Mouse (Mus musculus) heart, embryonic 14.5 days (tissue): ENCODE data around the gene C87436. TPM values are rescaled to one million over a fixed set of nuclear protein-coding genes. Genes with fewer than 3 reads are reported as not detected.
A peak's percentile ranks its signal among the peaks of the same experiment; 100 is the strongest.

Experiments used
- ATAC-seq: fragments of 200-750 bp; cut with Nextera tagmentation; 2 replicates; pipeline ENCODE4 v1.8.0; 2017; ENCODE audit warnings: low read depth, moderate TSS enrichment; ENCODE audit not compliant: insufficient number of reproducible peaks, insufficient read depth, low FRiP score
- H3K27ac ChIP-seq, 2 experiments: fragments of 200-500 bp in 1 of 2; fragments of 300-500 bp in 1 of 2; sonication (generic) in 1 of 2; replicated peaks in 1 of 2; 2 replicates each; pipeline ENCODE4 v1.5.1; 2012 to 2014; ENCODE audit warnings: low read depth in 2 of 2, low read length in 2 of 2, control low read depth in 1 of 2, mild to moderate bottlenecking in 1 of 2, mixed read lengths in 1 of 2; ENCODE audit not compliant: control insufficient read depth in 1 of 2, insufficient read depth in 1 of 2
- H3K27me3 ChIP-seq: fragments of 300-500 bp; sonication (generic); 2 replicates; pipeline ENCODE4 v1.6.1; 2014; ENCODE audit warnings: mild to moderate bottlenecking, low read length, control low read depth; ENCODE audit not compliant: control insufficient read depth, insufficient read depth
- H3K36me3 ChIP-seq: fragments of 300-500 bp; sonication (generic); 2 replicates; pipeline ENCODE4 v1.6.1; 2014; ENCODE audit warnings: mild to moderate bottlenecking, control low read depth, low read length, mixed read lengths; ENCODE audit not compliant: control insufficient read depth, insufficient read depth
- H3K4me1 ChIP-seq, 2 experiments: fragments of 200-500 bp in 1 of 2; fragments of 300-500 bp in 1 of 2; sonication (generic) in 1 of 2; 2 replicates each; pipeline ENCODE4 v1.6.1; 2012 to 2014; ENCODE audit warnings: low read length in 2 of 2, control low read depth in 1 of 2, mixed read lengths in 1 of 2; ENCODE audit not compliant: control insufficient read depth in 2 of 2, insufficient read depth in 2 of 2
- H3K4me2 ChIP-seq: fragments of 300-500 bp; sonication (generic); 2 replicates; pipeline ENCODE4 v1.6.1; 2014; ENCODE audit warnings: mild to moderate bottlenecking, low read length
- H3K4me3 ChIP-seq, 2 experiments: fragments of 200-500 bp in 1 of 2; fragments of 300-500 bp in 1 of 2; sonication (generic) in 1 of 2; 2 replicates each; pipeline ENCODE4 v1.5.1; 2012 to 2014; ENCODE audit warnings: low read length in 2 of 2, mild to moderate bottlenecking in 2 of 2, control low read depth in 1 of 2, low read depth in 1 of 2, moderate library complexity in 1 of 2; ENCODE audit not compliant: control insufficient read depth in 1 of 2, insufficient read depth in 1 of 2
- H3K9ac ChIP-seq: fragments of 300-500 bp; sonication (generic); 2 replicates; pipeline ENCODE4 v1.6.1; 2014; ENCODE audit warnings: mild to moderate bottlenecking, low read length
- H3K9me3 ChIP-seq: fragments of 300-500 bp; sonication (generic); 2 replicates; pipeline ENCODE4 v1.6.1; 2016; ENCODE audit warnings: low read length, control low read depth; ENCODE audit not compliant: control insufficient read depth
- WGBS: fragments of 180-500 bp; shearing (Covaris S2); extraction: QIAGEN DNeasy Blood & Tissue Kit; methylation state at CpG from one replicate; pipeline ENCODE4 v1.1.7; 2014; 5-methylcytosine and 5-hydroxymethylcytosine counted together
- polyA plus RNA-seq: library from polyadenylated mRNA; unstranded; fragments of >200 nt; fragmentation: Nextera tagmentation; extraction: Ambion mirVana; gene quantifications from 2 replicates; pipeline ENCODE4 v1.2.1, GENCODE M21; 2014

The C87436 gene
- polyA plus RNA-seq, 1 experiment from 2014 or later = 20.0 TPM

- peaks cover 4% of the 10 kb centered on the region for H3K36me3 ChIP-seq
- peaks cover 28 to 47% of the 10 kb centered on the region in 2 experiments for H3K4me1 ChIP-seq
- H3K9me3 ChIP-seq = no peaks in the 10 kb centered on the region
- no peak overlapping the region for H3K4me3 ChIP-seq
- peak overlapping the region in 1 of 2 experiments; percentile 79; a peak in 2 of 4 replicates for H3K27ac ChIP-seq
- H3K27me3 ChIP-seq = no peaks in the 10 kb centered on the region
- no peak overlapping the region for H3K9ac ChIP-seq
- H3K4me2 ChIP-seq = no peak overlapping the region
- no peak for ATAC-seq
Measured at GRCm38 (mm10) chr6:86474646-86475181, 36.5 kb downstream of the C87436 start.

DNA sequence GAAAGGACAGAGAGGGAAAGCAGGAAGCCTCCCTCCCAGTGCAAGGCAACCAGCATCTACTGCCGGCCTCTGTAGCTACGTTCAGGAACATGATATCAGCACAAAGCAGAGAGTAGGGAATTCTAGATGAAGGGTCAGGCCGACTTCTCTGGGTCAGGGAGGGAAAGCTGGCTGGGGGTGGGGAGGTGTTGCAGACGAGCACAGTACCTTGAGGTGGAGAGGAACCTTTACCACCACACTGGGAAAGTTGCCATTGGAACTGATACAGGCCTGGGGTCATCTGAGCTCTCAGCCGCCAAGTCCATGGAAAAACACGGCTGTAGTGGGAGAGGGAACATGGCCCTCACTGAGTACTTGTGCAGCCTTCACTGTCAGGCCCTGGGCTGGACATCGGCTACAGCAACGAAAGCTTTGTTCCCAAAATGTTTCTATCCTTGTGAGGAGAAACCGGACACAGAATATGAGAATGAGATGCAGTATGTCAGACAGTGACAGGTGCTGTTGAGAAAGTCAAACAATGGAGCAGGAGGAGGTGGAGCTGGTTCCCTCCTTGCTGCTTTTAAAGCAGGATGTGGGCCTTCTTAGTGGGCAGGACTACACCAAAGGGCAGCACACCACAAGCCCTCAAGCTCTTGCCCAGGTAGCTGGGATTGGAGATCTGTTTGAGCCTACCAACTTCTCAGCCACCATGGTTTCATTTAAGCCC is 37.4 kb downstream of the C87436 start:
- no peaks in the 10 kb centered on the region for H3K27me3 ChIP-seq
- no peak overlapping the region for H3K4me3 ChIP-seq
- 38% methylated on average over 9 of the region's 9 CpGs for WGBS
- H3K9me3 ChIP-seq = no peaks in the 10 kb centered on the region
- no peak overlapping the region for H3K4me2 ChIP-seq
- no peak for ATAC-seq
- H3K36me3 ChIP-seq = no peaks in the 10 kb centered on the region
- H3K9ac ChIP-seq = no peak overlapping the region; the same call in 1 of the 2 replicates
- peaks cover 33 to 56% of the 10 kb centered on the region in 2 experiments for H3K4me1 ChIP-seq
- H3K27ac ChIP-seq = peak overlapping the region; percentile 63 to 79

DNA sequence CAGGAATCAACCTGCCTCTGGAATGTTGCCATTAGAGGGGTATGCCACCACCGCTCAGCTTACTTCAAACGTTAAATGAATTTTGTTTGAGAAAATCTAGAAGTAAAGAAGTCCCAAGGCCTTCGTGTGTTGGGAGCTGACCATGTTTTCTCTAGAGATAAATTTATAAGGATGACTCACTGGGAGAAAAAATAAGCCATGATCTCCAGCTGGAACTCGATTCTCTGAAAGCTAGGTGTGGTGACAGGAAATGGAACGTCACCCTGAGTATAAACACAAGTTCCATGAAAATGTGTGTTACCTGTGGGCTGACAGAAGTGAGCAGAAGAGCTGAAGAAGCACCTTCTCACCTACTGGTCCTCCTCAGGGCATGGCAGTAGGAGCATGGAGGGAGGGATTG is 38.8 kb downstream of the C87436 start:
- no peak overlapping the region for H3K4me2 ChIP-seq
- H3K27ac ChIP-seq = no peak overlapping the region; a peak in 1 of 4 replicates
- H3K4me3 ChIP-seq = no peak overlapping the region
- no peaks in the 10 kb centered on the region for H3K9me3 ChIP-seq
- no peak for ATAC-seq
- H3K9ac ChIP-seq = no peak overlapping the region
- WGBS = 61% methylated on average over 5 of the region's 5 CpGs
- H3K4me1 ChIP-seq = peaks cover 34 to 61% of the 10 kb centered on the region in 2 experiments
- H3K36me3 ChIP-seq = no peaks in the 10 kb centered on the region
- no peaks in the 10 kb centered on the region for H3K27me3 ChIP-seq

GRCm38 (mm10) chr6:86479311-86479710 is 41.1 kb downstream of the C87436 start:
- H3K4me2 ChIP-seq = no peak overlapping the region
- 60% methylated on average over 3 of the region's 3 CpGs for WGBS
- no peak overlapping the region for H3K4me3 ChIP-seq
- H3K27me3 ChIP-seq = no peaks in the 10 kb centered on the region
- no peaks in the 10 kb centered on the region for H3K36me3 ChIP-seq
- peak; percentile 47 for ATAC-seq
- peaks cover 27 to 54% of the 10 kb centered on the region in 2 experiments for H3K4me1 ChIP-seq
- H3K9me3 ChIP-seq = no peaks in the 10 kb centered on the region
- 0 out of 2 replicates have a peak overlapping the region, but pooled peaks have one; percentile 18 for H3K9ac ChIP-seq
- peak overlapping the region; percentile 63 to 69 for H3K27ac ChIP-seq

DNA sequence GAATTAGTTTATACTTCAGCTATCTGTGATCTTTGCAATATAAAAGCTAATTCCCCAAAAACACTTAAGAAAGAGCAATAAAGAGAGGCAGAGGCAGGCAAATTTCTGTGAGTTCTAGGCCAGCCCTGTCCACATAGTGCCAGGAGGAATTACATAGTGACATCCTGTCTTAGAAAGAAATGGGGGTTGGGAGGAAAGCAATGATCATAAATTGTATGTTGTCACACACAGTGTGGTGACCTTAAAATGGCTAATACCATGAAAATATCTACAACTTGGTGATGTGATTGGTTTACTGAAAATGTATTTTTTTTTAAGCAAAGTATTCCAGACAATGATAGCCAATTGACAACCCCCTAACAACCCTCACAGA is 41.6 kb downstream of the C87436 start:
- Histone ChIP-seq H3K27me3 (no peaks in the 10 kb centered on the region), H3K36me3 (no peaks in the 10 kb centered on the region), H3K27ac (peak overlapping the region; percentile 69 to 78), H3K9me3 (no peaks in the 10 kb centered on the region), H3K9ac (no peak overlapping the region), H3K4me2 (peak overlapping the region; percentile 45), H3K4me1 (peaks cover 27 to 53% of the 10 kb centered on the region in 2 experiments), H3K4me3 (no peak overlapping the region)
- no peak for ATAC-seq

DNA sequence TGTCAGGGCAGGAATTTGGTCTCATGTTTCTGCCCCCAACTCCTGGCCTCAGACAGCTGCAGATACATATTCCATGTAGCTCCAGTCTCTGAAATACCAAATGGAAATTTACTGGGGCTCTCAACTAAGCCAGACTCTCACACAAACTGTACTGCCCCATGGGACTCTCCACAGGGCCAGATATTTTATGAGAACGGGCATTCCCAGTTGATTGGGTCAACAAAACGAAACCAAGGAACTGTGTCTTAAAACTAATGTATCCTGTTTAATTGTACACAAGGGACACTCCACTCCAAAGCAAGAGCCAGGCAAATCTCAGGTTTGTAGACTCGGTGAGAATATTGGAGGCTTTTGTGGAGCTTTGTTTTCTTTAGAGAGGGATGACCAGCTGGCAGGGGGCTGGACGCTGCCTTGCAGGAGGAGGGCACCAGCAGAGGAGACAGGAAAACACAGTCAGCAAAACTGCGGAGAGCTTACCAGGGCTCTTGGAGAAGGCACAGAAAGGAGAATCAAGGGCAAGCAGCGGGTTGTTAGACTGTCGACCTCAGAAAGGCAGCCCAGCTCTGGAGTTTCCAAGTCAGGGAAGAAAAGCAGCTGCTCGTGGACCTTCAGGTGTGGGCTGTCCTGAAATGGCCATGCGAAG is 42.1 kb downstream of the C87436 start:
- WGBS = 31% methylated on average over 9 of the region's 9 CpGs
- peaks cover 27 to 47% of the 10 kb centered on the region in 2 experiments for H3K4me1 ChIP-seq
- H3K4me3 ChIP-seq = no peak overlapping the region
- no peaks in the 10 kb centered on the region for H3K9me3 ChIP-seq
- H3K27ac ChIP-seq = peak overlapping the region; percentile 69 to 78
- no peaks in the 10 kb centered on the region for H3K36me3 ChIP-seq
- H3K27me3 ChIP-seq = no peaks in the 10 kb centered on the region
- ATAC-seq = no peak
- H3K9ac ChIP-seq = peak overlapping the region; percentile 47
- peak overlapping the region; percentile 45 for H3K4me2 ChIP-seq

DNA sequence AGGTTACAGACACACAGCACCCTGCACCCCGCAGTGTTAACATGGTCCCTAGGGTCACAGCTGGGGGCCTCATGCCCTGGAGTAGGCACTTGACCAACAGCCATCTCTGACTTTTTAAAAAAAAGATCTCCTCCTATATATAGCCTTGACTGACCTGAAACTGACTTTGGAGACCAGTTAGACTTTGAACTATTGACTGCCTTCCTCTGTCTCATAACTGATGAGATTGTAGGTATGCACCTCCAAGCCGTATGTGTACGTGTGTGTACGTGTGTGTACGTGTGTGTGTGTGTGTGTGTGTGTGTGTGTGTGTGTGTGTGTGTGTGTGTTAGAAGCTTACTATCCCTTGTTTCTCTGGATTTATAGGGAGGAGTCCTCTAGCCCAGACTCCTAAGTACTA is 43.7 kb downstream of the C87436 start:
- no peak overlapping the region for H3K4me3 ChIP-seq
- H3K36me3 ChIP-seq = no peaks in the 10 kb centered on the region
- WGBS = 78% methylated on average over 5 of the region's 5 CpGs
- no peak overlapping the region for H3K9ac ChIP-seq
- no peak overlapping the region for H3K27ac ChIP-seq
- no peaks in the 10 kb centered on the region for H3K27me3 ChIP-seq
- H3K9me3 ChIP-seq = no peaks in the 10 kb centered on the region
- peaks cover 18 to 42% of the 10 kb centered on the region in 2 experiments for H3K4me1 ChIP-seq
- no peak for ATAC-seq
- no peak overlapping the region for H3K4me2 ChIP-seq
